ENCODE assay signal across 8 mouse cellular contexts in the genomic region with DNA sequence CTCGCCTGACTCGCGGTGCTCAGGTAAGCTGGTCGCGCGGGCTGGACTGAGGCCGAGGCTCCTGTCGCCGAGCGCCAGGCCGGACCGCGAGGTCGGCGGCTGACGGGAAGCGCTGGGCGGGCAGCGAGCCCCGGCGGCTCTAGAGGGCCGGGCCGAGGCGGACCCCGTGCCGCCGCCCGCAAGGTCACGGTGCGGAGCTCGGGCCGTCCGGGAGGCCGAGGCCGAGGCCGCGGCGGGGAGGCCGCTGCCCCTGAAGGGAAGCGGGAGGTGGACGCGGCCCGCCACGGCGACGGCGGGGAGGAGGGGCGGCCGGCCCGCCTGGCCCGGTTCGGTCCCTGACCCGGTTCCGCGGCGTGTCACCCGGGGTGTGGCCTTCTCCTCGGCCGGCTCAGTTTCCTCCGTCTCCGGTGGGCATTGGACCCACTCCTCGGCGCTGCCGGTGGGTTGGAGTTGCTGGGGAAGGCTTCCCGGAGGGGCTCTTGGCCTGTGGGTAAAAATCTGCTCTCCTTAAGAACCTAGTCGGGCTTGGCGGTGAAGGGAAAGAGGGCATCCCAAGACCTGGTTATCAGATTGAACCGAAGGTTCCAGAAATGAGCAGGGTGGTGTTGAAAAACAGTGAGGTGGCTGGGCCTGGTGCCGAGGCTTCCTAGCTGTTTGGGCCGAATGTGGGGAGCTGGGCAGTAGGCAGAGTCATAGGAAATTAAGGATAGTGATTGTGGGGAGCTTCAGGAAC. TPM values are rescaled to one million over a fixed set of nuclear protein-coding genes. Genes with fewer than 3 reads are reported as not detected.
DNase-seq lines count a peak whose midpoint lies in the region; ATAC-seq and TF ChIP-seq lines count a peak whose summit lies in the region.

No protein-coding gene starts in this region.

- peak overlapping the region; percentile 99 for H3K4me3 ChIP-seq in intestine, embryonic 16.5 days (ENCODE audit: low read length)
- H3K4me3 ChIP-seq in lung, postnatal 0 days (ENCODE audit: low read depth, low read length) = peak overlapping the region; percentile 97

- TF ChIP-seq CTCF in lung, postnatal 0 days (IDR thresholded peaks at IDR 0.05) = no peak

- no peaks in the 10 kb centered on the region for H3K36me3 ChIP-seq in intestine, embryonic 16.5 days (ENCODE audit: control insufficient read depth, insufficient read depth, low read length)
- no peaks in the 10 kb centered on the region for H3K36me3 ChIP-seq in lung, postnatal 0 days (ENCODE audit: insufficient read depth, low read length)

- peak overlapping the region; percentile 84 for H3K27ac ChIP-seq in intestine, embryonic 16.5 days (ENCODE audit: low read length)
- H3K27ac ChIP-seq in lung, postnatal 0 days (ENCODE audit: low read length) = peak overlapping the region; percentile 94

- no peaks in the 10 kb centered on the region for H3K9me3 ChIP-seq in intestine, embryonic 16.5 days (ENCODE audit: control insufficient read depth, low read length)
- no peaks in the 10 kb centered on the region for H3K9me3 ChIP-seq in lung, postnatal 0 days (ENCODE audit: low read length)

- peaks cover 25% of the 10 kb centered on the region for H3K4me1 ChIP-seq in intestine, embryonic 16.5 days (ENCODE audit: control insufficient read depth, insufficient read depth, low read length)
- H3K4me1 ChIP-seq in lung, postnatal 0 days (ENCODE audit: insufficient read depth, low read depth, low read length) = peaks cover 13% of the 10 kb centered on the region

- peak overlapping the region; percentile 70 for H3K4me2 ChIP-seq in intestine, embryonic 16.5 days (ENCODE audit: low read depth, low read length)
- H3K4me2 ChIP-seq in lung, postnatal 0 days (replicated peaks; ENCODE audit: low read depth, low read length) = peak overlapping the region; percentile 88

- ATAC-seq in intestine, embryonic 16.5 days = peak; percentile 40
- ATAC-seq in lung, postnatal 0 days = peak; percentile 63

- no peaks in the 10 kb centered on the region for H3K27me3 ChIP-seq in intestine, embryonic 16.5 days (replicated peaks; ENCODE audit: control insufficient read depth, insufficient read depth, low read length)
- no peaks in the 10 kb centered on the region for H3K27me3 ChIP-seq in lung, postnatal 0 days (replicated peaks; ENCODE audit: insufficient read depth, low read length)

- H3K9ac ChIP-seq in intestine, embryonic 16.5 days (ENCODE audit: low read depth, low read length) = peak overlapping the region; percentile 97
- peak overlapping the region; percentile 95 for H3K9ac ChIP-seq in lung, postnatal 0 days (replicated peaks; ENCODE audit: low read depth)

- no peak for TF ChIP-seq EP300 in lung, postnatal 0 days (IDR thresholded peaks at IDR 0.05)

- WGBS in intestine, embryonic 16.5 days = under 1% methylated on average over 54 of the region's 70 CpGs
- under 1% methylated on average over 61 of the region's 70 CpGs for WGBS in lung, postnatal 0 days

- peak; percentile 10 to 38 for DNase-seq in urinary bladder, adult 18-20 months (ENCODE audit: low spot score in 2 of 2)
- no peak for DNase-seq in urinary bladder, postnatal 10 days (ENCODE audit: low spot score)
- peak; percentile 50 for DNase-seq in cerebellum, adult 11-12 months
- DNase-seq in gastrocnemius, postnatal 10 days = peak; percentile 50
- DNase-seq in lung, postnatal 0 days (ENCODE audit: low spot score) = peak; percentile 31
- peak; percentile 48 to 57 for DNase-seq in spleen, postnatal 10 days (ENCODE audit: low spot score in 2 of 2)
- no peak for DNase-seq in layer of hippocampus, adult 8-10 months (ENCODE audit: low spot score in 2 of 2)

RNA-seq across cellular contexts. Expression of a gene that starts 0.5 kb away (rescaled TPM):
- 10 to 100 TPM; 56.3 to 57.2 TPM for total RNA-seq in gastrocnemius, postnatal 10 days (2021)
- 58.5 and 68.8 TPM in 2 replicates for polyA plus RNA-seq in intestine, embryonic 16.5 days (2015; fragmentation: Nextera tagmentation; extraction: Ambion mirVana)
- 55.5 and 58.3 TPM in 2 replicates for polyA plus RNA-seq in lung, postnatal 0 days (2015; fragmentation: Nextera tagmentation; extraction: Ambion mirVana)
- 10 to 100 TPM; 48.0 to 48.9 (median 48.6) TPM for total RNA-seq in layer of hippocampus, adult 8-10 months (2022)

RNA-seq across cellular contexts. Expression of a gene that starts 47.6 kb away (rescaled TPM):
- total RNA-seq in gastrocnemius, postnatal 10 days (2021) = 10 to 100 TPM; 11.5 to 12.4 TPM
- 27.4 and 28.6 TPM in 2 replicates for polyA plus RNA-seq in intestine, embryonic 16.5 days (2015; fragmentation: Nextera tagmentation; extraction: Ambion mirVana)
- 8.7 and 11.1 TPM in 2 replicates for polyA plus RNA-seq in lung, postnatal 0 days (2015; fragmentation: Nextera tagmentation; extraction: Ambion mirVana)
- total RNA-seq in layer of hippocampus, adult 8-10 months (2022) = 10 to 100 TPM; 21.8 to 24.6 (median 22.2) TPM

Comparison
In these comparisons a context has a peak if more than half of its experiments do, and no peak if none do; other contexts are left out.
1. DNase-seq: peak in urinary bladder, adult 18-20 months (2 of 2), cerebellum, adult 11-12 months (single experiment), gastrocnemius, postnatal 10 days (single experiment), lung, postnatal 0 days (single experiment) and spleen, postnatal 10 days (2 of 2); none in urinary bladder, postnatal 10 days (single experiment) and layer of hippocampus, adult 8-10 months (0 of 2).